Mouse (Mus musculus) cerebellum, adult 2 months (tissue): ENCODE results near the gene Arhgef3.

Source experiments
- CTCF ChIP-seq: fragments of 200-500 bp; IDR thresholded peaks from 2 replicates; pipeline ENCODE4 v1.5.1; 2011; ENCODE audit warnings: low read depth, mild to moderate bottlenecking, control low read depth, low read length, moderate library complexity, borderline replicate concordance; ENCODE audit not compliant: insufficient read depth
- POLR2A ChIP-seq: fragments of 200-500 bp; IDR thresholded peaks from 2 replicates; pipeline ENCODE4 v1.6.1; 2011; ENCODE audit warnings: low read length, control low read depth, borderline replicate concordance; ENCODE audit not compliant: insufficient read depth

DNA sequence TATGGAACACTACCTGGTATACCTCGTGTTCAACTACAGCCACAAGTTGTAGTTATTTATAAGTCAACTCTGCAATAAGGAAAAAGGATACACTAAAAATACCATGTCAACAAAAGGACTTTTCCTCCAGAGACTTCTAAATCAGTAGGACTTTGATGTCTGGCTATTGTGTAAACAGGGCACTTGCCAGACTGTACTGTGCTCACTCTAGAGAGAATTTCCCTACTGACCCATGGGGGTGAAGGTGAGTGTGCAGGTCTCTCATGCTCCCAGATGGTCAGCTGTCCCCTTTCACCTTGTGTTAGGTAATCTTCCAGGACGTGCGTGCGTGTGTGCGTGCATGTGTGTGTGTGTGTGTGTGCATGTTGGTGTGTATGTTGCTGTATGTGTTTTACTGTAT, 182.3 kb downstream of the Arhgef3 start:
- TF ChIP-seq POLR2A, result no peak
- TF ChIP-seq CTCF, result no peak
